Mouse (Mus musculus) naive thymus-derived CD4-positive, alpha-beta T cell, adult 2 months (primary cell): ENCODE results near the gene Wdhd1.
"Not testable (repeated sequence)": the region's sequence is repeated elsewhere in the genome, so short reads cannot be mapped to it uniquely, and the experiment has no call there.

Experiments
- DNase-seq: peaks from one replicate; pipeline ENCODE4 v3.0.0-alpha.2; 2011; ENCODE audit warnings: low read depth

The Wdhd1 gene

GRCm38 (mm10) chr14:47276637-47277393, at the start of gene Wdhd1, which contains the start of gene Socs4:
TSS of gene Wdhd1 (minus strand) at chr14:47276857.
TSS of gene Socs4 (plus strand) at chr14:47276931.
- DNase-seq, result peak; percentile 95

GRCm38 (mm10) chr14:47325965-47326761, 49.5 kb upstream of the Wdhd1 start:
- DNase-seq, result no peak

GRCm38 (mm10) chr14:47321581-47321980, 44.9 kb upstream of the Wdhd1 start:
- DNase-seq, result not testable (repeated sequence)

- DNase-seq, result no peak
Measured at GRCm38 (mm10) chr14:47319362-47319761, 42.7 kb upstream of the Wdhd1 start.

- no peak for DNase-seq
Measured at GRCm38 (mm10) chr14:47310342-47311181, 33.9 kb upstream of the Wdhd1 start.

GRCm38 (mm10) chr14:47309061-47309460, 32.4 kb upstream of the Wdhd1 start:
- no peak for DNase-seq

- no peak for DNase-seq
Measured at GRCm38 (mm10) chr14:47307669-47308068, 31.0 kb upstream of the Wdhd1 start.

- DNase-seq, result no peak
Measured at GRCm38 (mm10) chr14:47305933-47306332, 29.3 kb upstream of the Wdhd1 start.

GRCm38 (mm10) chr14:47304814-47305405, 28.3 kb upstream of the Wdhd1 start:
- no peak for DNase-seq

GRCm38 (mm10) chr14:47302885-47303680, 26.4 kb upstream of the Wdhd1 start:
- no peak for DNase-seq

- DNase-seq, result peak; percentile 71
Measured at GRCm38 (mm10) chr14:47298819-47299261, 22.2 kb upstream of the Wdhd1 start.

GRCm38 (mm10) chr14:47298408-47298792, 21.7 kb upstream of the Wdhd1 start:
- DNase-seq, result no peak

GRCm38 (mm10) chr14:47297785-47298407, 21.2 kb upstream of the Wdhd1 start, which contains the start of gene Mapk1ip1l:
TSS of gene Mapk1ip1l (plus strand) at chr14:47298266.
- peak; percentile 90 for DNase-seq

- DNase-seq, result no peak
Measured at GRCm38 (mm10) chr14:47296232-47296631, 19.6 kb upstream of the Wdhd1 start.

- DNase-seq, result no peak
Measured at GRCm38 (mm10) chr14:47294136-47294535, 17.5 kb upstream of the Wdhd1 start.

GRCm38 (mm10) chr14:47291772-47292171, 15.1 kb upstream of the Wdhd1 start:
- no peak for DNase-seq

- no peak for DNase-seq
Measured at GRCm38 (mm10) chr14:47287021-47287420, 10.4 kb upstream of the Wdhd1 start.

GRCm38 (mm10) chr14:47286215-47286614, 9.6 kb upstream of the Wdhd1 start:
- no peak for DNase-seq

- DNase-seq, result no peak
Measured at GRCm38 (mm10) chr14:47285271-47285670, 8.6 kb upstream of the Wdhd1 start.

GRCm38 (mm10) chr14:47283568-47283967, 6.9 kb upstream of the Wdhd1 start:
- no peak for DNase-seq
